Mouse (Mus musculus) E14TG2a.4 (cell line): ENCODE measurements around the gene Tex33.

Experiments used
- H3K27me3 ChIP-seq: 2 replicates; pipeline ENCODE4 v1.6.1; 2014; ENCODE audit warnings: low read length, control low read depth; ENCODE audit not compliant: insufficient read depth
- H3K36me3 ChIP-seq: 2 replicates; pipeline ENCODE4 v1.6.1; 2014; ENCODE audit warnings: low read length, control low read depth; ENCODE audit not compliant: insufficient read depth
- H3K4me1 ChIP-seq: replicated peaks from 2 replicates; pipeline ENCODE4 v1.6.1; 2014; ENCODE audit warnings: low read depth, low read length, control low read depth
- H3K4me3 ChIP-seq: replicated peaks from 2 replicates; pipeline ENCODE4 v1.5.1; 2014; ENCODE audit warnings: mild to moderate bottlenecking, low read length
- H3K9me3 ChIP-seq: 2 replicates; pipeline ENCODE4 v1.6.1; 2014; ENCODE audit warnings: low read length, control low read depth
- CTCF ChIP-seq: conservative IDR thresholded peaks from 2 replicates; pipeline ENCODE4 v1.5.1; 2014; ENCODE audit warnings: low read length
- NANOG ChIP-seq: IDR thresholded peaks from 2 replicates; pipeline ENCODE4 v1.6.1; 2014; ENCODE audit warnings: borderline replicate concordance, low read length, mixed read lengths
- POU5F1 ChIP-seq: IDR thresholded peaks from 2 replicates; pipeline ENCODE4 v1.6.1; 2014; ENCODE audit warnings: low read length, borderline replicate concordance

Tex33 gene

GRCm38 (mm10) chr15:78395478-78395962, at the start of gene Tex33:
Gene Tex33 (minus strand): TSS chr15:78395912.
- no peak for TF ChIP-seq NANOG
- TF ChIP-seq CTCF, result no peak
- no peak for TF ChIP-seq POU5F1
- H3K4me1 ChIP-seq, result peaks cover 28% of the 10 kb centered on the region
- H3K4me3 ChIP-seq, result no peak within 1 kb of the TSS
- no peaks in the 10 kb centered on the region for H3K27me3 ChIP-seq
- H3K9me3 ChIP-seq, result no peaks in the 10 kb centered on the region
- peaks cover 18% of the 10 kb centered on the region for H3K36me3 ChIP-seq

GRCm38 (mm10) chr15:78443857-78444256, 48.1 kb upstream of the Tex33 start:
- H3K27me3 ChIP-seq, result peaks cover 24% of the 10 kb centered on the region
- H3K4me1 ChIP-seq, result peaks cover 37% of the 10 kb centered on the region
- TF ChIP-seq NANOG (no peak), CTCF (no peak), POU5F1 (no peak)
- no peaks in the 10 kb centered on the region for H3K9me3 ChIP-seq
- H3K36me3 ChIP-seq, result 0 out of 2 replicates have a peak, but pooled peaks cover 4% of the 10 kb centered on the region
- no peak overlapping the region for H3K4me3 ChIP-seq

DNA sequence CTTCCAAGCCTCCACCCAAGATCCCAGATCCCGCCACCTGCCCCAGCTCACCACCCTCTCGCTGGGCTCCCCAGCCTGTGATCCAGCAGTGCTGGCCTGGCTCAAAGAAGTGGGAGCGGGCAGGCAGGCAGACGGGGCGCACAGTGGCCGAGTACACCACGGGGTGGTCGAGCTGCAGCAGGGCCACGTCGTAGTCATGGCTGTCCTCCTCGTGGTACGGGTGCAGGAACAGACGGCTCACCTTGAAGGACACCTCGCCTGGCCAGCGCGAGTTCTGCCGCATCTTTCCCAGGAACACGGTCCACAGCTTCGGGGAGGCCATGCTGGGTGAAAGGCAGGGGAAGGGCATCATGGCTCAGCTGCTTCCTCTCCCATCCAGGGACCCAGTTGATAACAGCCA, 46.5 kb upstream of the Tex33 start:
- H3K4me1 ChIP-seq, result peaks cover 41% of the 10 kb centered on the region
- H3K27me3 ChIP-seq, result peaks cover 24% of the 10 kb centered on the region
- no peaks in the 10 kb centered on the region for H3K9me3 ChIP-seq
- H3K36me3 ChIP-seq, result 0 out of 2 replicates have a peak, but pooled peaks cover 4% of the 10 kb centered on the region
- 0 out of 2 replicates have a peak overlapping the region, but pooled peaks have one; percentile 3 for H3K4me3 ChIP-seq
- TF ChIP-seq POU5F1 (no peak), CTCF (no peak)

DNA sequence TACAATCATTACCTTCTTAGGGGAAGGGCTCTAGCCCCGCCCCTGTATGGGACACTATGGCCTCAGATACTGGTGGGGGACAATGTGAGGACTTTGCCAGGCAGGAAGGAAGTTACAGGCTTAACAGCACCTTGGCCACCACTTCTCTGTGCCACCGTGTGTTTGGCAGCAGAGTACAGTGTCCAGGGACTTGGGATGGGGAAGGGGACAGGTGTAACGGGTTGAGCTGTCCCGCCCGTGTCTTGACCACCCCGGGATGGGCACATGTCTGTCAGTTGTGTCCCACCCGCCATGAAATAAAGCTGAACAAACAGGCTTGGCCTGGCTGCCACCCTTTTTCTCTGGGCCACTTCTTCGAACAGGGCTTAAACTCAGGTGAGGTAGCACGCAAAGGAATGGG, 43.3 kb upstream of the Tex33 start:
- Histone ChIP-seq H3K4me3 (peak overlapping the region; percentile 72; the same call in 1 of the 2 replicates), H3K27me3 (peaks cover 23% of the 10 kb centered on the region), H3K9me3 (no peaks in the 10 kb centered on the region), H3K36me3 (peaks cover 23% of the 10 kb centered on the region), H3K4me1 (peaks cover 69% of the 10 kb centered on the region)
- TF ChIP-seq POU5F1, result no peak
- TF ChIP-seq CTCF, result no peak
- no peak for TF ChIP-seq NANOG

DNA sequence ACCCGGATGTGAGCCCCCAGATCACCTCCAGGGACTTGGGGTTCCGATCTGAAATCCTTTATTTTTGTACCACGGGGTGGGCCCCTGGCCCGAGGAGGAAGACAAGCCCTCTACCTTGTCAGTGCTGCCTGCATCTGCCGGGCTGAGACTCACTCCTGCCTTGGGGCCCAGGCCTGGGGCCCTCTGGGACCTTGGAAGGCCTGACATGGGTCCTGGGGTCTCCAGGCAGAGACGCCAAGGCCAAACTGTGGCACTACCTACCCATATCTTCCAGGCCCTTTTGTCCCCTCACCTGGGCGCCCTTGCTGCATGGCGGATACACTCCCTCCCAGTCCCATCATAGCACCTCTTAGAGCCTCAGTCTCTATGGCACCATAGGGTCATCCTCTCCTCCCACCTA, 42.8 kb upstream of the Tex33 start:
- Histone ChIP-seq H3K4me1 (peaks cover 73% of the 10 kb centered on the region), H3K36me3 (peaks cover 27% of the 10 kb centered on the region), H3K27me3 (peaks cover 18% of the 10 kb centered on the region; the same call in 1 of the 2 replicates), H3K9me3 (no peaks in the 10 kb centered on the region), H3K4me3 (peak overlapping the region; percentile 72; the same call in 1 of the 2 replicates)
- TF ChIP-seq CTCF (no peak), POU5F1 (no peak), NANOG (no peak)

DNA sequence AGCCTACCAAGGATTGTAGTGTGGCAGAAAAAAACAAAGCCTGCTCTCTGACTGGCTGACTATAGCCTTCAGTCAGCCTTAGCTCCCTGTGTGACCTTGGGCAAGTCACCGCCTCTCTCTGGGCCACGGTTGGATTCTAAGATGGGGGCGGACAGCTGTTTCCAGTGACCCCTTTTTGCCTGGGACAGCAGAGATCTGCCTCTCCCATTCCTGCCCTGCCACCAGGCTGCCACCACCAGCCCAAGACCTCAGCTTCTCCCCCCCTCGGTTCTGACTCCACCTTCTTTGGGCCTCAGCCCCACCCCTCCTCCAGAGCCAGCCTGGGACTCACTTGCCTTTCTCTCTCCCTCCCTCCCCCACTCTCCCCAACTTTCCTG, 42.3 kb upstream of the Tex33 start:
- H3K36me3 ChIP-seq, result peaks cover 32% of the 10 kb centered on the region
- TF ChIP-seq NANOG, result no peak
- no peak for TF ChIP-seq CTCF
- no peak for TF ChIP-seq POU5F1
- peaks cover 15% of the 10 kb centered on the region; the same call in 1 of the 2 replicates for H3K27me3 ChIP-seq
- peaks cover 78% of the 10 kb centered on the region for H3K4me1 ChIP-seq
- H3K9me3 ChIP-seq, result no peaks in the 10 kb centered on the region
- H3K4me3 ChIP-seq, result peak overlapping the region; percentile 72

DNA sequence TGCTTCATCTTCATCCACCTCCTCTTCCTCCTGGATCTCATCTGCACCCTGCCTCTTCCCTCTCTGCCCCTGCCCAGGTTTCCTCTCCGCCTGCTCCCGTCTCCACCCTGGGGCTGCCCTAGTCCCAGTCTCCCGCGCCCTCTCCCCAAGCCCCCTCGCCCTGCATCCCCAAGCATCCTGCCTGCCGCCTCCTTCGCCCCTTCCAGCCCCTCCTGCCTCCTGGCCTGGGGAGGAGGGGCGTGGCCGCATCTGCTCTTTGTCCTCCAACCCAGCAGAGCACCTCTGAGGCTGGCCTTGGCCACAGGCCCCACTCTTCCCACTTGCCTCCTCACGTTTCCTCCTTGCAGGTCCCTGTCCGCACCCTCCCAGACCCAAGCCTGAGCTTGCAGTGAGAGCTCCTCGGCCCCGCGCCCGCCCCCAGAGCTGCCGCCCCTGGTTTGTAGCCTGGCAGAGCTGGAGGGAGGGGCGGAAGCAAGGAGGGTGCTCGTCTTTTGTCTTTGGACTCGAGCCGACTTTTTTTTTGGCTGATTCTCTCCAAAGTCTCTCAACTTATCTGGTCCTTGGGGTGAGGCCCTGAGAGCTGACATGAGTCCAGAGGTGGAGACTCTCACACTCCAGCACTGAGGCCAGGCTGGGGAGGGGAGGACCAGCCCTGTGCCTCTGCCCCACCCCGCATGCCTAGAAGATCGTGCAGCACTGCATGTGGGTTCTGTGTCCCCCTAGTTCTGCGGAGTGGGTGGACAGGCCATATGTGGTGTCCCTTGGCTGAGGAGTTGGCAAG, 41.7 kb upstream of the Tex33 start:
- TF ChIP-seq CTCF, result no peak
- TF ChIP-seq NANOG, result no peak
- no peak for TF ChIP-seq POU5F1
- peak overlapping the region; percentile 72 for H3K4me3 ChIP-seq
- H3K9me3 ChIP-seq, result no peaks in the 10 kb centered on the region
- H3K36me3 ChIP-seq, result peaks cover 35% of the 10 kb centered on the region
- peaks cover 15% of the 10 kb centered on the region; the same call in 1 of the 2 replicates for H3K27me3 ChIP-seq
- H3K4me1 ChIP-seq, result peaks cover 81% of the 10 kb centered on the region

DNA sequence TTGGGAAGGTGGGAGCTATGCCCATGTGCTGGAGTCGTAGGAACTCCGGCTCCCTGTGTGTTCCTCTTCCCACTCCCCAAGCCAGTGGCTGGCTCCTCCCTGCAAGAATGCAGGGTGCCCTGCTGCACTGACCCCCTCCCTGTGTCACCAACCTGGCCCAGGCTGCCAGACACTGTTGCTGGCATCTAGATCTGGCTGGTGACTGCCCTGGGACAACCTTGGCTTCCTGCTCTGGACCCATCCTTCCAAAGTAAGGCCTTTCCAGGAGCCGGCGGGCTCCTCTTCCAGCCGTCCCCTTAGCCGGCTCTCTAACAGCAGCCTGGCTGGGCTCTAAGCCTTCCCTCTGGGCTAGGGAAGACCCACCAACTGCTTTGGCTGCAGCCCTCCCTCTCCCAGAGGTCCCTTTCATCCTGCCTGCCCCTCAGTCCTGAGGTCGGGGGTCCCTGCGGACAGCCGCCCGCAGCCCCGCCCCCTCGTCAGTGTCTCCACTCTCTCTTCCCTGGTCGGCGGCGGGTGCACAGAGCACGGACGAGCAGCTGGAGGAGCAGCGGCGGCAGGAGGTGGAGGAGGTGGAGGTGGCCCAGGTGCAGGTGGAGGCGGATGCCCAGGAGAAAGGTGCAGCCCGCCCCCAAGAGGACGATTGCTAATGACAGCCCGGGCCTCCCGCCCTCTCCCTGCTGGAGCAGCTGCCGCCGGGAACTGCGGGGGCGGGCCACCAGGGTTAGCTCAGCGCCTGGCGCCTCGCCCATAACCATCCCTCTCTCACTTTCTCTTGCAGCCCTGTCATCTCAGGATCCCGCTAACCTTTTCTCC, 40.9 kb upstream of the Tex33 start:
- Histone ChIP-seq H3K27me3 (peaks cover 15% of the 10 kb centered on the region; the same call in 1 of the 2 replicates), H3K4me3 (peak overlapping the region; percentile 72), H3K9me3 (no peaks in the 10 kb centered on the region), H3K36me3 (peaks cover 43% of the 10 kb centered on the region), H3K4me1 (peaks cover 83% of the 10 kb centered on the region)
- TF ChIP-seq NANOG (no peak), CTCF (no peak)
